Mouse (Mus musculus) left cerebral cortex, adult 2 months (tissue): Measurements from ENCODE around the gene Bax. TPM values are rescaled to one million over a fixed set of nuclear protein-coding genes. Genes with fewer than 3 reads are reported as not detected.
A peak's percentile ranks its signal among the peaks of the same experiment; 100 is the strongest.
"Not testable (repeated sequence)": the region's sequence is repeated elsewhere in the genome, so short reads cannot be mapped to it uniquely, and the experiment has no call there.

Experiments used
- DNase-seq, 2 experiments: peaks; one replicate each; pipeline ENCODE4 v3.0.0; 2021 to 2022; ENCODE audit warnings: low spot score in 2 of 2, mixed read lengths in 1 of 2; ENCODE audit errors: extremely low spot score in 1 of 2
- H3K27ac ChIP-seq: fragments of 200-600 bp; 2 replicates; pipeline ENCODE4 v1.8.1; 2022
- H3K4me3 ChIP-seq: fragments of 200-600 bp; 2 replicates; pipeline ENCODE4 v1.8.1; 2022
- CTCF ChIP-seq: fragments of 200-600 bp; IDR thresholded peaks from 2 replicates; pipeline ENCODE4 v1.8.1; 2022; ENCODE audit warnings: antibody characterized with exemption, mild to moderate bottlenecking, moderate library complexity
- intact Hi-C: fragments of 180-260 bp; cut with DNase I; formaldehyde crosslinking; loops from one replicate; pipeline ENCODE4 v1.15.1; 2025
- total RNA-seq, 2 experiments: library from RNA; stranded (reverse); gene quantifications; 2 replicates each; pipeline ENCODE4 v1.2.3; 2021

Gene Bax
- total RNA-seq, 2 experiments from 2014 or later: 66.9 to 67.4 TPM

- DNase-seq: no peak
- no peak for TF ChIP-seq CTCF
- intact Hi-C loops: no loop called here
- Histone ChIP-seq H3K27ac (no peak overlapping the region), H3K4me3 (no peak overlapping the region)
Observed at GRCm38 (mm10) chr7:45461781-45462180, 4.9 kb downstream of the Bax start.

- Histone ChIP-seq H3K27ac (peak overlapping the region; percentile 95; the same call in 1 of the 2 replicates), H3K4me3 (no peak overlapping the region)
- DNase-seq: no peak
- intact Hi-C loops: no loop called here
- TF ChIP-seq CTCF: no peak
Observed at GRCm38 (mm10) chr7:45461326-45461725, 5.4 kb downstream of the Bax start.

DNA sequence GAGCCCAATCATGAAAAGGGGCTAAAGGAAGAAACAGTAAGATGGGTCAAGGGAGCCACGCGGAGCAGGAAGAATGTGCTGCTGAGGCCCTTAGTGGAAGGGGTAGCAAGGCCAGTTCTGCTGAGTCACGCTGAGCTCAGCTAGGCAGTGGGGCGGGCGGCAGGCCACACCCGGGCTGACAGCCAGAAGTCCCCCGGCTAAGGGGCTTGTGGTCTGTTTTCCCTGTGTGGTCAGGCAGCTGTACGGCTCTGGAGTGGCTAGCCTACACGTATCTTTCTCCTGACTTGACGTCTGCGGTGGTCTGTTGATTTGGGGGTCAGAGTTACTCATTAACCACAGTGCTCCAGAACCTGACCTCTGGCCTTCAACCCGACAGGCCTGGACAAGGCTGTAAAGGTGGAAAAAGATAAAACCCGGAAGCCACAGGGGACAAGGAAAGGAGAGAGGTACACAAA lies 5.8 kb downstream of the Bax start:
- no peak for TF ChIP-seq CTCF
- no peak overlapping the region for H3K4me3 ChIP-seq
- intact Hi-C loops: no loop called here
- peak in 1 of 2 experiments; percentile 34 for DNase-seq
- peak overlapping the region; percentile 95 for H3K27ac ChIP-seq

GRCm38 (mm10) chr7:45460377-45460776 lies 6.3 kb downstream of the Bax start:
- intact Hi-C loops: no loop called here
- Histone ChIP-seq H3K27ac (peak overlapping the region; percentile 95), H3K4me3 (peak overlapping the region; percentile 88)
- no peak for DNase-seq
- no peak for TF ChIP-seq CTCF

DNA sequence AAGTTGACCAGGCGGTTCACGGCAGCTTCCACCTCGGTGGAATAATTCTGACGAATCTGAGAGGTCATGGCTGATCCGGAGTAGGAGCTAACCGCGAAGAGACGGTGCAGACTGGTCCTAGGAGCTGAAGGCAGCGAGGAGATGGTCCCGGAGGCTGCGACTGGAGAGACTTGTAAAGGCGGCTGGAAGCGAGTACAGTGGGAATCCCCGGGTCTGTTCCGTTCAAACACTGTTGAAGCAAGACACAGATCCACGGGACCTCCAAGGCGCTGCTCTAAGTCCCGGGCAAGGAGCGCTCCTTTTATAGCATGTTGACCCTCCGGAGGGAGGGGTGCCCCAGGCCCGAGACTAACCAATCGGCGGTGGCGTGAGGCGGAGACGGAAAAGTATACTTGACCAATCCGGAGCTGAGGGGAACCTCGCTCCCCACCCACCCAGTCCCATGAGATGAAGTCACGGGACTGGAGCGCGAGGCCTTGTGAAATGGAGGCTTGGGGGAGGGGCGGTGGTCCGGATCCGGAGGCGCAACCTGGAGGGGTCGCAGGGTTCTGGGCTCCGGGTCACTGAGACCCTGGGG lies 7.0 kb downstream of the Bax start, which contains the start of gene Ftl1:
Gene Ftl1 (minus strand): TSS at position 321 of the 577 bp plus-strand sequence.
- Histone ChIP-seq H3K4me3 (peak within 1 kb of the TSS; percentile 88), H3K27ac (peak within 1 kb of the TSS; percentile 95)
- peak; percentile 91 to 96 for DNase-seq
- intact Hi-C loops: not testable (repeated sequence)

- H3K27ac ChIP-seq: peak overlapping the region; percentile 95
- peak; percentile 67 to 70 for DNase-seq
- intact Hi-C loops: no loop called here
- no peak for TF ChIP-seq CTCF
- H3K4me3 ChIP-seq: peak overlapping the region; percentile 88
Observed at GRCm38 (mm10) chr7:45458748-45459563, 7.7 kb downstream of the Bax start.

DNA sequence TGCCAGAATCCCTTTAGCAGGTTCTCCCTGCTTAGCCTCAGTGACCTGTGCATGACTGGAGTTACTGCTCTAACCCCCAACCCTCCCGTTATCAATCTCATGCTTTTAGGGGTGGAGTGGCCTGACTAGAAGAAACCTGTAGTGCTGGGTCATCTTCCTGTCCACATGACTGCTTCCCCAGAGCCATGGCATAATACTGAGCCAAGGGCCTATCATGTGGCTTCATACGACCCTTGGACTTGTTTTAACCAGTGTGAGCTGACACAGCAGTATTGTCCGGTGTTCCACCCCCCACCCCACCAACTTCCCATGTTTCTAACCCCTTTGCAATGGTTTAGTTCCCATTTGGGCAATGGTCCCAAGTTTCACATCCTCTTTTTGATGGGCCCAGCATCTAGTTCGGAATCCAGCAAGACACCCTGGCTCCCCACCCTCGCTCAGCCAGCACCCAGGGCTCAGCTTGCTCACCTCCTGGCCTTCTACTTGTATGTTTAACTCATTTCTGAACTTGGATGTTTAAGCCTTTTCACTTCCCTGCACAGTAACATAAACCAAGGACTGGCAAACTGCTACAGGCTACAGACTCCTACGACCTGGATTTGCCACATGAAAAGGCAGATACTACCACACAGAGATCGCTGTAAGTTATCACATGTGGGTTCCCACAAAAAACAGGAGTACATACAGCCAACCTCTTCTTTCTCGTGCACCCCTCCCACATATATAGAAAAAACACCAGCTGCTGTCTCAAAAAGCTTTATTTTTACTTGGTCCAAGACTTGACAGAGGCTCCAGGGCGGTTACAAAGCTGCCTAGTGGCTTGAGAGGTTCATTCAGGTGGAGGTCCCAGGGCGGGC lies 9.3 kb downstream of the Bax start:
- DNase-seq: no peak
- Histone ChIP-seq H3K4me3 (peak overlapping the region; percentile 88), H3K27ac (peak overlapping the region; percentile 63)
- intact Hi-C loops: no loop called here
- TF ChIP-seq CTCF: no peak

DNA sequence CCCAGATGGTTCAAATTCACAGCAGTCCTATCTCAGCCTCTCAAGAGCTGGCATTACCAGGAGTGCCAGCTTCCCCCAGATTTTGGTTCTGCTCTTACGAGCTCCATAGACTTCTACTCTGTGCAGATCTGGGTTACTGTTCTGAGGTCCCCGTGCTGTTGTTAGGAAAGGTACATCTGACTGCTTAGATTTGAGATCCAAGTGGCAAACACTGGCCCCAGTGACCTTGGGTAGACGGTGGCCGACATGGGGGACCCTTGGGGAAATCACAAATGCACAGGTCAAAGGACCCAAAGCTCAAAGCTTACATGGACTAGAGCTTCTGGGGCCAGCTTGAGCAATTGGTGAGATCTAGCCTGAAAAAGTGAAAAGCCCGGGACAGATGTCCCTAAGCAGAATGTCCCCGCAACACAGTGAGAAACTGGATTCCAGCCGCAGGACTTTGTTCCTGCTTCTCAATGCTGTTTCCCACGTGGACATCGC lies 9.9 kb downstream of the Bax start:
- H3K4me3 ChIP-seq: no peak overlapping the region
- peak overlapping the region; percentile 63 for H3K27ac ChIP-seq
- intact Hi-C loops: no loop called here
- DNase-seq: no peak
- TF ChIP-seq CTCF: no peak

DNA sequence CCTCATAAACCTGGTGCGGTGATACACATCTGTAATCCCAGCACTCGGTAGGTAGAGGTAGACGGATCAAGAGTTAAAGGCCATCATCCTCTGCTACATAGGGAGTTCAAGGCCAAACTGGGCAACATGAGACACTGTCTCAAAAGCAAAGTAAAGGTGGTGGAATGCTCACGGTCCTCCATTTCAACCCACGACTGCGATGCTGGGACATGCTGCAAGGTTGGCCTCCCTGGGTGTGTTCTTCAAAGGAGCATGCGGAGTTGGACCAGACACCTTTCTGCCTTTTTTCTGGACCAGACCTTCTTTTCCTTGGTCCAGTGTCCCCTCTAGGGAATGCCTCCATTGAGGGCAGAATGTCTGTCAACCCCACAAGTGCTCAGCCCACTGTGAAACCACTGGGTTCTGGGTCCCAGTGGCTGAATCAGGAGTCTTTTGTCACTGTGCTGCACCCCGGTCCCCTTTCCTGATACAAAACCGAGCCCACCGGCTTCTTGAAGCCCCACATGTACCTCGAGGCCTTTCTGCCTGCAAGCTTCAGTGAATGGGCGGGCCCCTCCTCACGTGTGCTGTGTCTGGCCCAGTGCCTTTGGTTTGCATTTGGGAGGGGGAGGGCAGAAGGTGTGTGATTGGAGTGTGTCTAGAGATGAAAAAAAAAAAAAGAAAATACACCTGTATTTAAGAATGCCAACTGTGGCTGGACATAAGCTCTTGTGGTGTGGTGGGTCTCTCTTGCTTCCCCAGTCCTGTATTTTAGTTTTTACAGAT lies 10.6 kb downstream of the Bax start:
- no peak for DNase-seq
- intact Hi-C loops: no loop called here
- TF ChIP-seq CTCF: no peak
- Histone ChIP-seq H3K4me3 (no peak overlapping the region), H3K27ac (no peak overlapping the region)

DNA sequence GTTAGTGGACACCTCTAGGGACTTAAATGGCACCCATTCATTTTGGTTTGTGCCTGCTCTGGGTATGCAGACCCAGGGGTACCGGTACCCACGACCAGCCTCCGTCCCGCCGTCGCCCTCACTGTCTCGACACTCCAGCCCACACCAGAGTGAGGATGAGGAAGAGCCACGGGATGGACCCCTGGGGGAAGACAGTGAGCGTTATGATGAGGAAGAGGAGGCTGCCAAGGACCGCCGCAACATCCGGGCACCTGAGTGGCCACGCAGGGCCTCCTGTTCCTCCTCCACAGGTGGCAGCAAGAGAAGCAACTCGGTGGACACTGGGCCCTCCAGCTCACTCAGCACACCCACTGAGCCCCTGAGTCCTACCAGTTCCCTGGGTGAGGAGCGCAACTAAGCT lies 11.7 kb downstream of the Bax start:
- no peak for TF ChIP-seq CTCF
- DNase-seq: no peak
- no peak overlapping the region for H3K27ac ChIP-seq
- intact Hi-C loops: no loop called here
- H3K4me3 ChIP-seq: no peak overlapping the region

GRCm38 (mm10) chr7:45451344-45451982 lies 15.2 kb downstream of the Bax start:
- Histone ChIP-seq H3K4me3 (peak overlapping the region; percentile 49), H3K27ac (peak overlapping the region; percentile 96)
- DNase-seq: peak; percentile 85 to 89
- peak; percentile 97 for TF ChIP-seq CTCF
- intact Hi-C loops: no loop called here
